Mouse (Mus musculus) erythroid progenitor cell, adult 5-6 weeks (primary cell): Measurements from ENCODE around the gene Vsig8. TPM values are rescaled to one million over a fixed set of nuclear protein-coding genes. Genes with fewer than 3 reads are reported as not detected.

ENCODE experiments used
- ATAC-seq: replicated peaks from 2 replicates; pipeline ENCODE4 v1.8.0; 2016; ENCODE audit warnings: moderate number of reproducible peaks, mild to moderate bottlenecking, moderate TSS enrichment, inconsistent platforms; ENCODE audit not compliant: poor library complexity, low FRiP score, severe bottlenecking
- total RNA-seq, 2 experiments: library from RNA; stranded (forward) in 1 of 2; stranded (reverse) in 1 of 2; fragments of 150-400 nt in 1 of 2; fragments of 186-747, 209-891 nt in 1 of 2; gene quantifications; 2 replicates each; pipeline versions ENCODE4 v1.2.3 to v1.2.4; 2015 to 2017; ENCODE audit warnings: low replicate concordance in 2 of 2

Gene Vsig8
- total RNA-seq, 2 experiments from 2014 or later, result not detected

GRCm38 (mm10) chr1:172582436-172582835, 26.7 kb downstream of the Vsig8 start:
- no peak for ATAC-seq

DNA sequence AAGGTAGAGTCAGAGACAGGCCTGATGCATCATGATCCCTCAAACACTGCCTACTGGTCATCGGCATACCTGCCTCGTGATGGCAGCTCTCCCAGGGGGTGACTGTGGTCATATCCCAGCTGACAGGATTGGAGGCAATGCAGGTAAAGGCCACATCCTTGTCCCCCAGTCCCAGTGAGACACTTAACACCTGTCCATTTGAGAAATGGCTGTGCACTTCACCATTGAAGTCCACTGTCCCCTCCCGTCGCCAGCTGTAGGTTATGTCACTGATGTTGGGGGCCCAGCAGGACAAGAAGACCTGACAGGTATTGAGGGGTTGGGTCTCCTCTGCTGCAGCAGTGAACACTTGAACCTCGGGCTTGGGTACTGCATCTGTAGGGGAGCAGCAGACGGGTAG, 28.5 kb downstream of the Vsig8 start:
- ATAC-seq, result no peak

DNA sequence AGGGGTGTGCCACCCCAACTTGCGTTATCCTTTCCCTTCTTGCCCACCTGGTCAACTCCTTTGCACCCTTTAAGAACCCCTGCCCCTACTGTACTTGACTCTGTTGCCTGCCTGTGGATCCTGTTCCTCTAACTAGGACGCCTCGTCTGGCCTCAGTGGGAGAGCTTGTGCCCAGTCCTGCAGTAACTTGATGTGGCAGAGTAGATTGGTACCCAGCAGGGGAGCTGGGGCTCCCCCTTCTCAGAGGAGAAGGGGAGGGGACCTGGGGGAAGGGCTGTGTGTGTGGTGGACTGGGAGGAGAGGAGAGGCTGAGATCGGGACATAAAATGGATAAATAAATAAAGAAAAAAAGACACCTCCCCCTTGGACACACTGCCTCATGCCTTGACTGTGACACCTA, 29.3 kb downstream of the Vsig8 start:
- ATAC-seq, result no peak

DNA sequence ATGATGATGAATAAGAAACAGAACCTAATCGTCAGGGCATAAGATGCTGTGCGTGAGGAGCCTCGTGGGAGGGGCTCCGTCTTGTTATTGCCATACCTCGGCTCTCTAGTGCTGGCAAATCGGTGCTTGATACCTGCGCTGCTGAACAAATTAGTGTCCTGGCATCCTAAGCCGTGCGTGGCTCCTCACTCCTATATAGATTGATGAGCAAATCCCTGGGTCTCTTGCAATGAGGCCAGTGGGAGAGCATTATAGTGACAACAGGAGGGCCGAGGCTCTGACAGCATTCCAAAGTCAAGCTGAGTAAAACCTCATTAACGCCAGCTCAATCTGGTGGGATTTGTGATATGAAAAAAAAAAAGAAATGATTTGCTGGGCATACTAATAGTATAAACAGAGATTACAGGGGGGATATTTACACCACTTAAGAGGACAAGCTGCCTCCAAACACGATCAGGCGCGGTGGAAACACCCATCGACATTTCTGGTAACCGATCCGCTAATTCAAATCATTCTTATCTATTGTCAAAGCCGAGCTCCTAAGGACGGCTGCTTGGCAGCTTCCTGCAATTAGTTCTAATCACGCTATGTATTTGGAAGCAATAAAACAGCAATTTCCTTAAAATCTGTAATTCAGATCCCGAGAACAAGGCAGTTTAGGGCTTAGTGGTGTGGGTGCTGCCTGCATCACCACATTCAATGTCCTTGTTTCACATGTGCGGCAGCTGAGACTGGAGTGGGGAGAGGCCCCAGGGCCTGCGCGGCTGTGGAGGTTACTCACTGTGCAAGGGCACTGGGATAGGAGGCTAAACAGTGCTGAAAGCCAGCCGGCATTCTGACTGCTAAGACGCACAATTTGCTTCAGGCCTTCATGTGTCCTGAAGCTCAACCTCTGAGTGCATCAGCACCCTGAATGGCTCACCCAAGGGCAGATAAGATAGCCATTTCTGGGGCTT, 30.2 kb downstream of the Vsig8 start:
- no peak for ATAC-seq

- no peak for ATAC-seq
Observed at GRCm38 (mm10) chr1:172590385-172590784, 34.6 kb downstream of the Vsig8 start, which contains the start of gene Slamf8. Slamf8 (minus strand) TSS chr1:172590568.

GRCm38 (mm10) chr1:172593321-172593720, 37.6 kb downstream of the Vsig8 start:
- no peak for ATAC-seq

- ATAC-seq, result no peak
Observed at GRCm38 (mm10) chr1:172593956-172594355, 38.2 kb downstream of the Vsig8 start.

GRCm38 (mm10) chr1:172594495-172594894, 38.8 kb downstream of the Vsig8 start:
- ATAC-seq, result no peak

DNA sequence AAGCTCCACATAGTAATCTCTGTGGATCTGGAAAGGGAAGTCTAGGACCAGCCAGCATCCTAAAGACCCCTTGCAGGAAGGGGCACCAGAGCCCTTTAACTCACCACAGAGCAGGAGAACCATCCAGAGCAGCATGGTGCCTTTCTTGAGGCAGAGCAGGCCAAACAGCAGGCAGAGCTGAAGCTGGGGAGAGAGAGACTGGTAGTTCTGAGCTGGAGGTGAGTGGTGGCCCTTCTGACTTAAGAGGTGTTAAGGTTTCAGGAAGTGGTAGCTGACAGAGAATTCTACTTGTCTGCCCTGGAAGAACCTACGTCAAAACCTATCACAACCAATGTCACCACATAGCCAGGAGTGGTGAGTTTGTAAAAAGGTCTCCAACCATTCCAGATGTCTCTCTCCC, 46.6 kb downstream of the Vsig8 start, which contains the start of gene Fcrl6:
Gene Fcrl6, minus strand, starts transcription at position 226 of the 400 bp plus-strand sequence.
- ATAC-seq, result no peak

- no peak for ATAC-seq
Observed at GRCm38 (mm10) chr1:172611304-172611703, 55.6 kb downstream of the Vsig8 start.

DNA sequence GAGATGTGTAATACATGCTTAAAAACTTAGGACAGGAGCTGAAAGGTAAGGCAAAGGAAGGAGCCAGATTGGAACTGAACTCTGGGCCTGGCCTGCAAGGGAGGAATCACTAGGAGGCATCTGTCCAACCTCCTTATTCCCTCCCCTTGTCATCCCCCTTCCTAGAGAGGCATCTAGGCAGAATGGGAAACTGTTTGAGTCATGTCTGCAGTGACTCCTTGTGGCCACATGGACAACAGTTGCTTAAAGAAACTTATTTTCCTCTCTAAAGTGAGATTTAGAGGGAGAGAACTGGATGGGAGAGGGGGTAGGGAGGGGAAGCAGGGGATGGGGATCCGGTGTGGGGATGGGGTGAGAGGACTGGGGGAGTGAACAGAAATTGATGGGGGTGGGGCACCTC, 57.0 kb downstream of the Vsig8 start:
- no peak for ATAC-seq

Other genes with a start within 250 kb of the Vsig8 start
- not detected in 2 replicates for gene Kcnj9, start 226.6 kb upstream of the Vsig8 start, total RNA-seq (2015; ENCODE audit: low replicate concordance)
- gene Kcnj9, start 226.6 kb upstream of the Vsig8 start, total RNA-seq (2017; ENCODE audit: low replicate concordance), result 2.5 TPM in 1 of 2 replicates, not detected in the other
- gene Kcnj10, start 214.7 kb upstream of the Vsig8 start, total RNA-seq (2015; ENCODE audit: low replicate concordance), result 8.8 and 13.0 TPM in 2 replicates
- 1.5 and 1.9 TPM in 2 replicates for gene Kcnj10, start 214.7 kb upstream of the Vsig8 start, total RNA-seq (2017; ENCODE audit: low replicate concordance)
- 10.9 and 11.9 TPM in 2 replicates for gene Pigm, start 179.4 kb upstream of the Vsig8 start, total RNA-seq (2015; ENCODE audit: low replicate concordance)
- gene Pigm, start 179.4 kb upstream of the Vsig8 start, total RNA-seq (2017; ENCODE audit: low replicate concordance), result 8.7 and 13.2 TPM in 2 replicates
- 1.1 TPM in 1 of 2 replicates, not detected in the other for gene Slamf9, start 80.6 kb upstream of the Vsig8 start, total RNA-seq (2015; ENCODE audit: low replicate concordance)
- gene Slamf9, start 80.6 kb upstream of the Vsig8 start, total RNA-seq (2017; ENCODE audit: low replicate concordance), result 0.90 and 2.7 TPM in 2 replicates
- gene Igsf9, start 74.2 kb upstream of the Vsig8 start, total RNA-seq (2015; ENCODE audit: low replicate concordance), result not detected in 2 replicates
- 2.4 TPM in 1 of 2 replicates, not detected in the other for gene Igsf9, start 74.2 kb upstream of the Vsig8 start, total RNA-seq (2017; ENCODE audit: low replicate concordance)
- gene Tagln2, start 55.9 kb upstream of the Vsig8 start, total RNA-seq (2015; ENCODE audit: low replicate concordance), result 95.6 and 112 TPM in 2 replicates
- gene Tagln2, start 55.9 kb upstream of the Vsig8 start, total RNA-seq (2017; ENCODE audit: low replicate concordance), result 21.1 and 56.0 TPM in 2 replicates
- gene Cfap45, start 35.1 kb upstream of the Vsig8 start, total RNA-seq (2015; ENCODE audit: low replicate concordance), result not detected in 2 replicates
- not detected in 2 replicates for gene Cfap45, start 35.1 kb upstream of the Vsig8 start, total RNA-seq (2017; ENCODE audit: low replicate concordance)
- gene Slamf8, start 34.6 kb downstream of the Vsig8 start, total RNA-seq (2015; ENCODE audit: low replicate concordance), result 4.3 TPM in 1 of 2 replicates, not detected in the other
- gene Slamf8, start 34.6 kb downstream of the Vsig8 start, total RNA-seq (2017; ENCODE audit: low replicate concordance), result 0.30 and 2.1 TPM in 2 replicates
- gene Fcrl6, start 46.6 kb downstream of the Vsig8 start, total RNA-seq (2015; ENCODE audit: low replicate concordance), result not detected in 2 replicates
- gene Fcrl6, start 46.6 kb downstream of the Vsig8 start, total RNA-seq (2017; ENCODE audit: low replicate concordance), result not detected in 2 replicates
- gene Dusp23, start 77.0 kb downstream of the Vsig8 start, total RNA-seq (2015; ENCODE audit: low replicate concordance), result 2.2 and 10.5 TPM in 2 replicates
- 1.4 TPM in 1 of 2 replicates, not detected in the other for gene Dusp23, start 77.0 kb downstream of the Vsig8 start, total RNA-seq (2017; ENCODE audit: low replicate concordance)
- not detected in 2 replicates for gene Crp, start 142.1 kb downstream of the Vsig8 start, total RNA-seq (2015; ENCODE audit: low replicate concordance)
- gene Crp, start 142.1 kb downstream of the Vsig8 start, total RNA-seq (2017; ENCODE audit: low replicate concordance), result not detected in 2 replicates